Mouse (Mus musculus): ENCODE measurements around the gene Sh3pxd2a.

DNA sequence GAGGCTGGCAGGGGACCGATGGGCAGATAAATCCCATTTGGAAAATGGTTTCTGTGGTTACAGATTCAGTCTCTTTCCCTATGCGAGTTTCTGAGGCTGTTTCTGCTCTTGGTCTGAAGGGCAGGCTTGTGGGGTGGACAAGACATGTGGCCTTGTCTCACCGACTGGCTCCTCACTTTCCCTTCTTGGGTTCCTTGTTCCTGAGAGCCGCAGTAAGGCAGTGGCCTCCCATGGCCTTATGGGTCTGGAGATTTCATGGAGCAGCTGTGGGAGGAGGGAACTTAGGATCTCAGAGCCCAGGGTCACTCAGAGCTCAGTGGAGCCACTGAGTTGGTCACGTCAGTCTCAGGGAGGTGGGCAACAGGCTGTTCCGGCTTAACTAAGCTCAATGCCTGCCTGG, 232.8 kb downstream of the Sh3pxd2a start:
- TF ChIP-seq CTCF (IDR thresholded peaks at IDR 0.05 in 2 of 3, conservative IDR thresholded peaks at IDR 0.05 in 1 of 3; ENCODE audit: control insufficient read depth in 1 of 3, insufficient read depth in 1 of 3, low read depth in 2 of 3, low read length in 3 of 3, poor library complexity in 1 of 3, severe bottlenecking in 1 of 3) (no peak), HCFC1 (IDR thresholded peaks at IDR 0.05; ENCODE audit: low read depth, low read length) (no peak), ELF1 (IDR thresholded peaks at IDR 0.05; ENCODE audit: low read depth, low read length) (no peak), GATA1 (IDR thresholded peaks at IDR 0.05; ENCODE audit: low read depth, low read length) (no peak), CHD2 (IDR thresholded peaks at IDR 0.05; ENCODE audit: low read length) (no peak), USF1 (IDR thresholded peaks at IDR 0.05; ENCODE audit: low read depth, low read length) (no peak), EP300 (IDR thresholded peaks at IDR 0.05; ENCODE audit: low read depth in 1 of 2, low read length in 2 of 2) (no peak), USF2 (IDR thresholded peaks at IDR 0.05; ENCODE audit: borderline replicate concordance in 1 of 2, insufficient read depth in 1 of 2, low read depth in 1 of 2, low read length in 2 of 2) (no peak)
